12 mouse cellular contexts compared by ENCODE assay signal in genomic region chr4:53487216-53488188, GRCm38 (mm10). TPM values are rescaled to one million over a fixed set of nuclear protein-coding genes. Genes with fewer than 3 reads are reported as not detected.
DNase-seq lines count a peak whose midpoint lies in the region; ATAC-seq and TF ChIP-seq lines count a peak whose summit lies in the region.
"Had no signal": no experiment of that assay in that cellular context is flagged by ENCODE, and none has a peak within 500 bp of the region (broad histone marks: within the 10 kb centered on the region; RNA-seq: fewer than 3 reads in every experiment).

No protein-coding gene starts in this region.

- H3K4me3 ChIP-seq in cerebellum, adult 2 months (replicated peaks; ENCODE audit: insufficient read depth, low read depth, low read length) = no peak overlapping the region
- H3K4me3 ChIP-seq in kidney, postnatal 0 days (replicated peaks; ENCODE audit: low read depth, low read length) = no peak overlapping the region
- H3K4me3 ChIP-seq in stomach, postnatal 0 days (ENCODE audit: low read depth, low read length) = no peak overlapping the region
- H3K4me3 ChIP-seq: gastrocnemius, adult 2 months had no signal

- DNase-seq in cerebellum, adult 2 months = no peak
- no peak for DNase-seq in cerebellum, adult 8-10 months
- DNase-seq in kidney, postnatal 0 days (ENCODE audit: low spot score) = no peak
- no peak for DNase-seq in kidney, postnatal 4 days
- peak; percentile 43 for DNase-seq in right cerebral cortex, adult 2 months (ENCODE audit: low spot score in 2 of 2)
- no peak for DNase-seq in right cerebral cortex, postnatal 4 days
- DNase-seq in stomach, postnatal 0 days (ENCODE audit: low spot score) = peak; percentile 23
- no peak for DNase-seq in MN1 (ENCODE audit: low spot score)
- DNase-seq: adrenal gland, postnatal 25 days; cerebellum, adult 11 months; gastrocnemius, adult 2 months; heart, postnatal 36 days had no signal

- ATAC-seq in kidney, postnatal 0 days (replicated peaks; ENCODE audit: low FRiP score, low read depth) = no peak
- peak; percentile 49; the same call in 1 of the 2 replicates for ATAC-seq in stomach, postnatal 0 days (ENCODE audit: low FRiP score, low TSS enrichment)

- TF ChIP-seq CTCF in cerebellum, adult 2 months (IDR thresholded peaks at IDR 0.05; ENCODE audit: borderline replicate concordance, insufficient read depth, low read depth, low read length) = no peak
- no peak for TF ChIP-seq CTCF in kidney, postnatal 0 days (IDR thresholded peaks at IDR 0.05; ENCODE audit: low read depth)
- no peak for TF ChIP-seq CTCF in stomach, postnatal 0 days (IDR thresholded peaks at IDR 0.05; ENCODE audit: low read depth)

- H3K9me3 ChIP-seq in kidney, postnatal 0 days (replicated peaks; ENCODE audit: low read length) = no peaks in the 10 kb centered on the region
- no peaks in the 10 kb centered on the region for H3K9me3 ChIP-seq in stomach, postnatal 0 days (ENCODE audit: control insufficient read depth, low read length)

- H3K27ac ChIP-seq in cerebellum, adult 2 months (ENCODE audit: insufficient read depth, low read length) = peak overlapping the region; percentile 85
- H3K27ac ChIP-seq in kidney, postnatal 0 days = peak overlapping the region; percentile 57
- H3K27ac ChIP-seq in stomach, postnatal 0 days (replicated peaks) = peak overlapping the region; percentile 50; the same call in 1 of the 2 replicates
- H3K27ac ChIP-seq: gastrocnemius, adult 2 months had no signal

- no peak overlapping the region for H3K9ac ChIP-seq in kidney, postnatal 0 days (ENCODE audit: low read depth, low read length)
- H3K9ac ChIP-seq in stomach, postnatal 0 days (ENCODE audit: low read length) = no peak overlapping the region

- H3K4me1 ChIP-seq in cerebellum, adult 2 months (ENCODE audit: control insufficient read depth, insufficient read depth, low read length) = peaks cover 35% of the 10 kb centered on the region
- 0 out of 2 replicates have a peak, but pooled peaks cover 3% of the 10 kb centered on the region for H3K4me1 ChIP-seq in kidney, postnatal 0 days (replicated peaks; ENCODE audit: insufficient read depth, low read length)
- H3K4me1 ChIP-seq in stomach, postnatal 0 days (replicated peaks; ENCODE audit: control insufficient read depth, insufficient read depth) = no peaks in the 10 kb centered on the region

- H3K27me3 ChIP-seq in cerebellum, adult 2 months (ENCODE audit: control insufficient read depth, insufficient read depth, low read length) = no peaks in the 10 kb centered on the region
- H3K27me3 ChIP-seq in kidney, postnatal 0 days (ENCODE audit: insufficient read depth, low read length) = no peaks in the 10 kb centered on the region
- no peaks in the 10 kb centered on the region for H3K27me3 ChIP-seq in stomach, postnatal 0 days (ENCODE audit: control insufficient read depth, insufficient read depth, low read length)

- WGBS in cerebellum, adult 2 months = 54% methylated on average over 12 of the region's 12 CpGs
- 70% methylated on average over 12 of the region's 12 CpGs for WGBS in kidney, postnatal 0 days
- 56% methylated on average over 12 of the region's 12 CpGs for WGBS in stomach, postnatal 0 days

- no peak overlapping the region for H3K4me2 ChIP-seq in kidney, postnatal 0 days (ENCODE audit: low read length)
- H3K4me2 ChIP-seq in stomach, postnatal 0 days (replicated peaks; ENCODE audit: low read depth) = no peak overlapping the region

- no peak for TF ChIP-seq POLR2A in cerebellum, adult 2 months (IDR thresholded peaks at IDR 0.05; ENCODE audit: borderline replicate concordance, insufficient read depth, low read length)

- no peak for TF ChIP-seq EP300 in stomach, postnatal 0 days (optimal IDR thresholded peaks at IDR 0.05)

- H3K36me3 ChIP-seq in kidney, postnatal 0 days (ENCODE audit: insufficient read depth, low read length) = 0 out of 2 replicates have a peak, but pooled peaks cover 5% of the 10 kb centered on the region
- H3K36me3 ChIP-seq in stomach, postnatal 0 days (ENCODE audit: control insufficient read depth, insufficient read depth, low read length) = no peaks in the 10 kb centered on the region

RNA-seq across cellular contexts. Expression of gene Slc44a1, which starts 47.3 kb away (rescaled TPM):
- 77.0 and 85.3 TPM in 2 replicates for polyA plus RNA-seq in cerebellum, adult 2 months (2012; rRNA removed)
- polyA plus RNA-seq in kidney, postnatal 0 days (2015; fragmentation: Nextera tagmentation; extraction: Ambion mirVana) = 43.4 and 44.1 TPM in 2 replicates
- polyA plus RNA-seq in stomach, postnatal 0 days (2015; fragmentation: Nextera tagmentation; extraction: Ambion mirVana) = 31.9 and 33.9 TPM in 2 replicates

Comparison
In these comparisons a context has a peak if more than half of its experiments do, and no peak if none do; other contexts are left out.
1. DNase-seq: peak in right cerebral cortex, adult 2 months (2 of 2) and stomach, postnatal 0 days (single experiment); none in cerebellum, adult 2 months (0 of 2), cerebellum, adult 8-10 months (single experiment), kidney, postnatal 0 days (single experiment), kidney, postnatal 4 days (0 of 2), right cerebral cortex, postnatal 4 days (single experiment) and MN1 (single experiment).
2. Peak in every context shown above with its lines, with median percentiles within 50 percentile points of each other: H3K27ac ChIP-seq.